Mouse (Mus musculus): ENCODE data around the gene Gbp3. TPM values are rescaled to one million over a fixed set of nuclear protein-coding genes. Genes with fewer than 3 reads are reported as not detected.
"Not testable (repeated sequence)": the region's sequence is repeated elsewhere in the genome, so short reads cannot be mapped to it uniquely, and the experiment has no call there.

The Gbp3 gene
- polyA plus RNA-seq, 1 experiment from 2014 or later: 0.40 TPM

GRCm38 (mm10) chr3:142542776-142543175, 17.1 kb upstream of the Gbp3 start:
- not testable (repeated sequence) for H3K27ac ChIP-seq (ENCODE audit: low read depth, low read length); H3K4me2 ChIP-seq (ENCODE audit: low read depth, low read length, severe bottlenecking); H3K27me3 ChIP-seq (ENCODE audit: control insufficient read depth, insufficient read depth, low read length); H3K9me3 ChIP-seq (ENCODE audit: control insufficient read depth, low read length); H3K36me3 ChIP-seq (ENCODE audit: control insufficient read depth, insufficient read depth, low read length); H3K9ac ChIP-seq (ENCODE audit: low read length); ATAC-seq (replicated peaks; ENCODE audit: low FRiP score); H3K4me3 ChIP-seq (ENCODE audit: low read depth, low read length); DNase-seq (ENCODE audit: low spot score); H3K4me1 ChIP-seq (replicated peaks; ENCODE audit: control insufficient read depth, insufficient read depth, low read length)
- 90% methylated on average over 12 of the region's 12 CpGs for WGBS

- DNase-seq (ENCODE audit: low spot score): no peak
- Histone ChIP-seq H3K4me1 (replicated peaks; ENCODE audit: control insufficient read depth, insufficient read depth, low read length) (no peaks in the 10 kb centered on the region), H3K4me2 (ENCODE audit: low read depth, low read length, severe bottlenecking) (no peak overlapping the region), H3K9me3 (ENCODE audit: control insufficient read depth, low read length) (no peaks in the 10 kb centered on the region), H3K9ac (ENCODE audit: low read length) (no peak overlapping the region), H3K36me3 (ENCODE audit: control insufficient read depth, insufficient read depth, low read length) (no peaks in the 10 kb centered on the region), H3K27me3 (ENCODE audit: control insufficient read depth, insufficient read depth, low read length) (no peaks in the 10 kb centered on the region), H3K27ac (ENCODE audit: low read depth, low read length) (no peak overlapping the region), H3K4me3 (ENCODE audit: low read depth, low read length) (no peak overlapping the region)
- no peak for ATAC-seq (replicated peaks; ENCODE audit: low FRiP score)
- WGBS: 91% methylated on average over 3 of the region's 3 CpGs
These were observed 13.1 kb upstream of the Gbp3 start for GRCm38 (mm10) chr3:142546690-142547089.

- H3K9ac ChIP-seq (ENCODE audit: low read length): no peak overlapping the region
- ATAC-seq (replicated peaks; ENCODE audit: low FRiP score) (no peak), DNase-seq (ENCODE audit: low spot score) (no peak)
- H3K36me3 ChIP-seq (ENCODE audit: control insufficient read depth, insufficient read depth, low read length): no peaks in the 10 kb centered on the region
- H3K27ac ChIP-seq (ENCODE audit: low read depth, low read length): no peak overlapping the region
- H3K4me3 ChIP-seq (ENCODE audit: low read depth, low read length): no peak overlapping the region
- no peaks in the 10 kb centered on the region for H3K9me3 ChIP-seq (ENCODE audit: control insufficient read depth, low read length)
- H3K4me2 ChIP-seq (ENCODE audit: low read depth, low read length, severe bottlenecking): no peak overlapping the region
- 91% methylated on average over 3 of the region's 3 CpGs for WGBS
- no peaks in the 10 kb centered on the region for H3K27me3 ChIP-seq (ENCODE audit: control insufficient read depth, insufficient read depth, low read length)
- H3K4me1 ChIP-seq (replicated peaks; ENCODE audit: control insufficient read depth, insufficient read depth, low read length): no peaks in the 10 kb centered on the region
These were observed 9.7 kb upstream of the Gbp3 start for GRCm38 (mm10) chr3:142550052-142550676.

GRCm38 (mm10) chr3:142554601-142555000, 5.2 kb upstream of the Gbp3 start:
- WGBS: 72% methylated on average over 1 of the region's 1 CpGs
- DNase-seq (ENCODE audit: low spot score) (no peak), ATAC-seq (replicated peaks; ENCODE audit: low FRiP score) (no peak)
- Histone ChIP-seq H3K4me3 (ENCODE audit: low read depth, low read length) (no peak overlapping the region), H3K4me1 (replicated peaks; ENCODE audit: control insufficient read depth, insufficient read depth, low read length) (no peaks in the 10 kb centered on the region), H3K27me3 (ENCODE audit: control insufficient read depth, insufficient read depth, low read length) (no peaks in the 10 kb centered on the region), H3K36me3 (ENCODE audit: control insufficient read depth, insufficient read depth, low read length) (no peaks in the 10 kb centered on the region), H3K27ac (ENCODE audit: low read depth, low read length) (no peak overlapping the region), H3K9ac (ENCODE audit: low read length) (no peak overlapping the region), H3K4me2 (ENCODE audit: low read depth, low read length, severe bottlenecking) (no peak overlapping the region), H3K9me3 (ENCODE audit: control insufficient read depth, low read length) (no peaks in the 10 kb centered on the region)

- H3K4me1 ChIP-seq (replicated peaks; ENCODE audit: control insufficient read depth, insufficient read depth, low read length): no peaks in the 10 kb centered on the region
- no peak for ATAC-seq (replicated peaks; ENCODE audit: low FRiP score)
These were observed 4.2 kb upstream of the Gbp3 start for GRCm38 (mm10) chr3:142555623-142556022.

GRCm38 (mm10) chr3:142560296-142560948, 596 bp downstream of the Gbp3 start:
- WGBS: 20% methylated on average over 12 of the region's 12 CpGs
- H3K27ac ChIP-seq (ENCODE audit: low read depth, low read length): no peak overlapping the region

More at GRCm38 (mm10) chr3:142555623-142556022, 4.2 kb upstream of the Gbp3 start:
- H3K9me3 ChIP-seq (ENCODE audit: control insufficient read depth, low read length): no peaks in the 10 kb centered on the region
- no peak overlapping the region for H3K9ac ChIP-seq (ENCODE audit: low read length)
- no peak overlapping the region for H3K27ac ChIP-seq (ENCODE audit: low read depth, low read length)
- H3K4me3 ChIP-seq (ENCODE audit: low read depth, low read length): no peak overlapping the region
- H3K27me3 ChIP-seq (ENCODE audit: control insufficient read depth, insufficient read depth, low read length): no peaks in the 10 kb centered on the region
- H3K4me2 ChIP-seq (ENCODE audit: low read depth, low read length, severe bottlenecking): no peak overlapping the region
- WGBS: 89% methylated on average over 11 of the region's 11 CpGs
- DNase-seq (ENCODE audit: low spot score): no peak
- H3K36me3 ChIP-seq (ENCODE audit: control insufficient read depth, insufficient read depth, low read length): no peaks in the 10 kb centered on the region

GRCm38 (mm10) chr3:142561045-142561646, 1.3 kb downstream of the Gbp3 start:
- no peak overlapping the region for H3K4me3 ChIP-seq (ENCODE audit: low read depth, low read length)
- H3K4me1 ChIP-seq (replicated peaks; ENCODE audit: control insufficient read depth, insufficient read depth, low read length): no peaks in the 10 kb centered on the region
- no peaks in the 10 kb centered on the region for H3K36me3 ChIP-seq (ENCODE audit: control insufficient read depth, insufficient read depth, low read length)
- no peaks in the 10 kb centered on the region for H3K27me3 ChIP-seq (ENCODE audit: control insufficient read depth, insufficient read depth, low read length)
- no peak overlapping the region for H3K27ac ChIP-seq (ENCODE audit: low read depth, low read length)
- no peak overlapping the region for H3K4me2 ChIP-seq (ENCODE audit: low read depth, low read length, severe bottlenecking)
- no peak; the same call in 1 of the 2 replicates for ATAC-seq (replicated peaks; ENCODE audit: low FRiP score)
- H3K9ac ChIP-seq (ENCODE audit: low read length): no peak overlapping the region
- no peaks in the 10 kb centered on the region for H3K9me3 ChIP-seq (ENCODE audit: control insufficient read depth, low read length)
- WGBS: 88% methylated on average over 14 of the region's 14 CpGs
- no peak for DNase-seq (ENCODE audit: low spot score)

More at GRCm38 (mm10) chr3:142560296-142560948, 596 bp downstream of the Gbp3 start:
- H3K4me1 ChIP-seq (replicated peaks; ENCODE audit: control insufficient read depth, insufficient read depth, low read length): no peaks in the 10 kb centered on the region
- H3K4me3 ChIP-seq (ENCODE audit: low read depth, low read length): no peak overlapping the region
- ATAC-seq (replicated peaks; ENCODE audit: low FRiP score) (peak; percentile 92), DNase-seq (ENCODE audit: low spot score) (peak; percentile 90)
- no peak overlapping the region for H3K9ac ChIP-seq (ENCODE audit: low read length)
- H3K36me3 ChIP-seq (ENCODE audit: control insufficient read depth, insufficient read depth, low read length): no peaks in the 10 kb centered on the region
- H3K4me2 ChIP-seq (ENCODE audit: low read depth, low read length, severe bottlenecking): peak overlapping the region; percentile 18
- H3K9me3 ChIP-seq (ENCODE audit: control insufficient read depth, low read length): no peaks in the 10 kb centered on the region
- no peaks in the 10 kb centered on the region for H3K27me3 ChIP-seq (ENCODE audit: control insufficient read depth, insufficient read depth, low read length)

GRCm38 (mm10) chr3:142561666-142562065, 1.8 kb downstream of the Gbp3 start:
- H3K4me2 ChIP-seq (ENCODE audit: low read depth, low read length, severe bottlenecking): no peak overlapping the region
- H3K36me3 ChIP-seq (ENCODE audit: control insufficient read depth, insufficient read depth, low read length): no peaks in the 10 kb centered on the region
- no peak overlapping the region for H3K27ac ChIP-seq (ENCODE audit: low read depth, low read length)
- no peaks in the 10 kb centered on the region for H3K27me3 ChIP-seq (ENCODE audit: control insufficient read depth, insufficient read depth, low read length)
- ATAC-seq (replicated peaks; ENCODE audit: low FRiP score) (no peak), DNase-seq (ENCODE audit: low spot score) (no peak)
- no peak overlapping the region for H3K4me3 ChIP-seq (ENCODE audit: low read depth, low read length)
- no peaks in the 10 kb centered on the region for H3K9me3 ChIP-seq (ENCODE audit: control insufficient read depth, low read length)
- H3K4me1 ChIP-seq (replicated peaks; ENCODE audit: control insufficient read depth, insufficient read depth, low read length): no peaks in the 10 kb centered on the region
- WGBS: 87% methylated on average over 7 of the region's 7 CpGs
- no peak overlapping the region for H3K9ac ChIP-seq (ENCODE audit: low read length)
